Mouse (Mus musculus): Measurements from ENCODE around the gene Eml6. TPM values are rescaled to one million over a fixed set of nuclear protein-coding genes. Genes with fewer than 3 reads are reported as not detected.
"Not testable (repeated sequence)": the region's sequence is repeated elsewhere in the genome, so short reads cannot be mapped to it uniquely, and the experiment has no call there.

The Eml6 gene
- polyA plus RNA-seq, 1 experiment from 2014 or later, result 1.8 TPM

DNA sequence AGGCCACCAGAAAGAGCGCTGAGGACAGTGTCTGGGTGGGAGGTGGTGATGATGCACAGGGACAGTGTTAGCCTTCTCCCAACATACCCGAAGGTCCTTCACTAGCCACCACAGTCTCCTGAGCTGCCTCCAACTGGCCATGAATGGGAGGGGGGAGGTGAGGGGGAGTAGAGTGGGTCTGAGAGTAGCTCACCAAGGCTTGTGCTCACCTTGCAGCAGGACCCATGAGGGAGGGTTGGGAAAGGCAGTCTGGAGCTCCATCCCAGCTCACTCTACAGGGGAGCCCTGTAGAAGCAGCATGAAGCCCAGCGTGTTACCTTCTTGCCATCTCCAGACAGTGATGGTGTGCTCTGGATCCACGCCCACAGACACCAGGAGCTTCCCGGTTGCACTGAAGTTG, 267.2 kb downstream of the Eml6 start:
- Histone ChIP-seq H3K4me2 (ENCODE audit: low read depth, low read length) (no peak overlapping the region), H3K9me3 (ENCODE audit: control insufficient read depth, low read length) (no peaks in the 10 kb centered on the region), H3K4me1 (ENCODE audit: control insufficient read depth, insufficient read depth, low read length) (no peaks in the 10 kb centered on the region), H3K4me3 (ENCODE audit: low read depth, low read length) (no peak overlapping the region), H3K9ac (ENCODE audit: low read depth, low read length) (no peak overlapping the region), H3K27ac (replicated peaks; ENCODE audit: low read depth, low read length) (no peak overlapping the region), H3K36me3 (ENCODE audit: control insufficient read depth, insufficient read depth, low read length) (no peaks in the 10 kb centered on the region), H3K27me3 (replicated peaks; ENCODE audit: control insufficient read depth, insufficient read depth, low read length) (no peaks in the 10 kb centered on the region)
- DNase-seq (ENCODE audit: low spot score), result no peak
- ATAC-seq (ENCODE audit: low read depth), result no peak
- WGBS, result 92% methylated on average over 5 of the region's 5 CpGs

DNA sequence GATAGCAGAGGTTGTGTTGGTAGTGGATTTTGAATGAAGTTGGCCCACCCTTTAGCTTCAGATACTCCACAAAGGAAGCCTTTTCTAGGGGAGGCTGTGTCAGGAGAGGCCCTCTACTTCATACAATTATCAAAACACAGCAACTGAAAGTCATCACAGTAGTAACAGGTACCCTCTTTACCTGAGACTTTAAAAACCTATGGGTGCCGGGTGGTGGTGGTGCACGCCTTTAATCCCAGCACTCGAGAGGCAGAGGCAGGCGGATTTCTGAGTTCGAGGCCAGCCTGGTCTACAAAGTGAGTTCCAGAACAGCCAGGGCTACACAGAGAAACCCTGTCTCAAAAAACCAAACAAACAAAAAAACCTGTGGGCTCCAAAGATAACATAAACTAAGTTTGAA, 269.8 kb downstream of the Eml6 start:
- DNase-seq (ENCODE audit: low spot score); H3K27me3 ChIP-seq (replicated peaks; ENCODE audit: control insufficient read depth, insufficient read depth, low read length); ATAC-seq (ENCODE audit: low read depth); H3K4me1 ChIP-seq (ENCODE audit: control insufficient read depth, insufficient read depth, low read length); H3K27ac ChIP-seq (replicated peaks; ENCODE audit: low read depth, low read length); H3K36me3 ChIP-seq (ENCODE audit: control insufficient read depth, insufficient read depth, low read length); H3K4me2 ChIP-seq (ENCODE audit: low read depth, low read length); H3K9me3 ChIP-seq (ENCODE audit: control insufficient read depth, low read length); H3K4me3 ChIP-seq (ENCODE audit: low read depth, low read length); H3K9ac ChIP-seq (ENCODE audit: low read depth, low read length): not testable (repeated sequence)
- WGBS, result 96% methylated on average over 5 of the region's 5 CpGs

DNA sequence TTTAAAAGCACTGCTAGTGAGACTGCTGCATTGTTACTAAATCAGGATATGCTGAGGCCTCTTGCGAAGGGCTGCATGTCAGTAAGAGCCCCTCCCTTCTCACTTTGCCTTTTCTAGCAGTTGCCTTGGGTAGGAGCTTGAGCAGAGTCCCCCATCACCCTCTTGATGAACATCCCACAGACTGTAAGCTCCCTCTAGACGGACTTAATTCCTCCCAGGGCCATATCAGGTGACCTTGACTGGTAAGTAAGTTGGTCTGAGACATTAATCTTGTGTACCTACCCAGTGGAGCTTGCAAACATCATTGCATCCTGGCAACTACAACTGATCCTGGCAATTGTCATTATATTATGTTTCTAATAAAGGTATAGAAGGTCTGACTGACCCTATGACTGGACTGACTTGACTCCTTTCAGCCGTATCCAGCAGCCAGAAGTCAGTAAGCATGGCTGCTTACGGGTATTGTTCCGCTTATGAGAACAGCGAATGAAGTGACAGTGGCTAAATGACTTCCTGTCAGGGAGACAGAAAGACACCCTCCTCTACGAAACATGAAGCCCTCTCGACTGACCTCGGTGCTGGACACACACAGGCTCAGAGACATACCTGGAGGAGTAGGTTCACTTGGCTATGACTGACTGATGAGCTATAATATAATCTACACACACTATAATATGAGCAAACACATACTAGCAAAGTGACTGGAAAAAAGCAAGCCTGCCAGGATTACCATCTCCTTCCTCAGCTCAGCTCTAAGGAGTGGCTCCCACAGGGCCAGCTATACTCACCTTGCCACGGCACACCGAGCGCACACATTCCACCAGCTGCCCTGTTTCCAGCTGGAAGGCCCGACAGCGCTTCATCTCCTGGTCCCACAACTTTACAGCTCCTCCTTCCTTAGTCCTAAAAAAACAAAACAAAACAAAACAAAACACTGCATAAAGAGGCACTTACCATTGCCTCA, 273.9 kb downstream of the Eml6 start:
- Histone ChIP-seq H3K4me2 (ENCODE audit: low read depth, low read length) (no peak overlapping the region), H3K4me1 (ENCODE audit: control insufficient read depth, insufficient read depth, low read length) (no peaks in the 10 kb centered on the region), H3K4me3 (ENCODE audit: low read depth, low read length) (no peak overlapping the region), H3K9ac (ENCODE audit: low read depth, low read length) (no peak overlapping the region), H3K36me3 (ENCODE audit: control insufficient read depth, insufficient read depth, low read length) (peaks cover 10% of the 10 kb centered on the region), H3K27me3 (replicated peaks; ENCODE audit: control insufficient read depth, insufficient read depth, low read length) (no peaks in the 10 kb centered on the region), H3K9me3 (ENCODE audit: control insufficient read depth, low read length) (no peaks in the 10 kb centered on the region), H3K27ac (replicated peaks; ENCODE audit: low read depth, low read length) (no peak overlapping the region)
- 80% methylated on average over 14 of the region's 14 CpGs for WGBS
- DNase-seq (ENCODE audit: low spot score) (no peak), ATAC-seq (ENCODE audit: low read depth) (no peak)

DNA sequence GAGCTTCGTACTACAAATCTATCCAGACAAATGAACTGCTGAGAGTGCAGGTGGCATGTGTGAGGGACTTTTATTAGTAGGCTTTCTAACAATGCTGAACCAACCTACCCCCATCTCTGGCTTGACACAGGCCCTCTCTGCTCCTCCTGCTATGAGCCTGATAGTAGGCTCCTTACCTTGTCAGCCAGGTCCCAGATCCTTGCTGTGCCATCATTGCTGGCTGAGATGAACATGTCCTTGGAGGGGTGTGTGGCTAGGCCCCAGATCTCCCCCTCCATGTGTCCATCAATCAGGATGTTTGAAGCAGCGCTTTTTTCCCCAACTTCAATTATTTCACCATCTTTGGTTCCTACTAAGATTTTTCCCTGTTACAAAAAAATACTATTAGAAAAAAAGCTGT, 274.8 kb downstream of the Eml6 start:
- H3K36me3 ChIP-seq (ENCODE audit: control insufficient read depth, insufficient read depth, low read length), result peaks cover 19% of the 10 kb centered on the region
- H3K9ac ChIP-seq (ENCODE audit: low read depth, low read length), result no peak overlapping the region
- WGBS, result 92% methylated on average over 2 of the region's 2 CpGs
- no peak for DNase-seq (ENCODE audit: low spot score)
- ATAC-seq (ENCODE audit: low read depth), result no peak
- no peaks in the 10 kb centered on the region for H3K27me3 ChIP-seq (replicated peaks; ENCODE audit: control insufficient read depth, insufficient read depth, low read length)
- H3K4me2 ChIP-seq (ENCODE audit: low read depth, low read length), result no peak overlapping the region
- H3K4me1 ChIP-seq (ENCODE audit: control insufficient read depth, insufficient read depth, low read length), result no peaks in the 10 kb centered on the region
- H3K4me3 ChIP-seq (ENCODE audit: low read depth, low read length), result no peak overlapping the region
- no peaks in the 10 kb centered on the region for H3K9me3 ChIP-seq (ENCODE audit: control insufficient read depth, low read length)
- no peak overlapping the region for H3K27ac ChIP-seq (replicated peaks; ENCODE audit: low read depth, low read length)

DNA sequence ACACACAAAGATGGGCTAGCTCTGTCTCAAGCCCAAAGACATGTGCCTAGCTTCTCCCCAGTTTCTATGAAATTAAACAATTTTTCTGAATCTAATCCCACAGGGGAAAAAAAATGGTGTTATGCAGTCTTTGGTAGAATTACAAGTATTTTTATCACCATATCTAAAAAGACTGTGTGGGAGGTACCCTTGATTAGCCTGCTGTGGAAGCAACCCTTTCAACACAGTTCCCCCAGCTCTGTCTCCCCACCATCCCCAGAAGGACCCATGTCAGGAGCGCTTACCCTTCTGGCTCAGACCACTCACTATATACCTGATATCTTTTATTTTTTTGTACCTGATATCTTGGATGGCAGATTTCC, 276.4 kb downstream of the Eml6 start:
- Histone ChIP-seq H3K4me3 (ENCODE audit: low read depth, low read length) (no peak overlapping the region), H3K27me3 (replicated peaks; ENCODE audit: control insufficient read depth, insufficient read depth, low read length) (no peaks in the 10 kb centered on the region), H3K27ac (replicated peaks; ENCODE audit: low read depth, low read length) (no peak overlapping the region), H3K9ac (ENCODE audit: low read depth, low read length) (no peak overlapping the region), H3K4me2 (ENCODE audit: low read depth, low read length) (no peak overlapping the region), H3K36me3 (ENCODE audit: control insufficient read depth, insufficient read depth, low read length) (peaks cover 34% of the 10 kb centered on the region), H3K4me1 (ENCODE audit: control insufficient read depth, insufficient read depth, low read length) (no peaks in the 10 kb centered on the region), H3K9me3 (ENCODE audit: control insufficient read depth, low read length) (no peaks in the 10 kb centered on the region)
- DNase-seq (ENCODE audit: low spot score) (no peak), ATAC-seq (ENCODE audit: low read depth) (no peak)
- WGBS, result 100% methylated on average over 1 of the region's 1 CpGs

DNA sequence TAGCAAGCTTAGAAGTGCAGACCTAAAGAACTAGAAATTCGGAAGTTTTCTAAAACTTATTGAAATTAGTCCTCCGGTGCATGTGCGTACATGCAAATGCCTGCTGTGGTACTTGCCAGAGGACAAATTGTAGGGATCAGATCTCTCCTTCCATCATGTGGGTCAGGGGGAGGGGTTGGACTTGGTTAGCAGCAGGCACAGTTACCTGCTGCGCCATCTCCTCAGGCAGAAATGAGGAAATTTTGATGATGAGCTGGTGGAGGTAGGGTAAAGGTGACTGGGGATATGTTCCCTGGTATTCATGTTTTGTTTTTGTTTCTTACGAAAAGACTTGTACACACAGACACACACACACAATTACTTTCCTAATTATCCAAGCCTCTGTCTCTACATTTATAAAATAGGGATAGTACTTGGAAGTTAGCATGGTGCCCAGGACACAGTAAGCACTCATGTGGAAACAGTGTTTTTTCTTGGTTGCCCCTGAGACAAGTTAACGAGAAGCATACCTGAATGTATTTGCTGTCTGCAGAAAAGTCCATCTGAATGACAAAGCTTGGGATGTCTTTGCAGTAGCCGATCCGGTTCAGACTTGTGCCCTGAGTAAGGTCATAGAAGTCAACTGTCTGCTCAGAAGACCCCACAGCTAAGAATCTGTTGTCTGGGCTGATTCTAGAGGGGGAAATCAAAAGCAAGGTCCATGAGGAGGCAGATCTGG, 276.9 kb downstream of the Eml6 start:
- DNase-seq (ENCODE audit: low spot score), result no peak
- 83% methylated on average over 8 of the region's 8 CpGs for WGBS

DNA sequence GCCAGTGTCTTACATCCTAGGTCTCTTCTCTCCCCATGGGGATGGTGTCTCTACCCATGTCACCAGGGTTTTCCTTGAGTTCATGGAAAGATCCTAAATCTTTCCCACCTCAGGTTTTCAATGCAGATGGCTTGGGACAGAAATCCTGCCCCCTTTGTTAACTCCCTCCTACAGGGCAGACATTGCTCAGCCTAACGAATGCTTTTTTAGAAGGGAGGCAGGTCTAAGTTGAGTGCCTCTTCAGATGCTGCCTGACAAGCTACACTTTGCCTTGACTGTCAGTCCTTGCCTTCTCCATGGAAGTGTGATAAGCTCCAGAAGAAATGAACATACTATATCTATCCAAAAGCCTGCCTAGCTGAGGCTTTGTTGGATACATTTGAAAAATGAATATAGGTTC, 278.0 kb downstream of the Eml6 start:
- Histone ChIP-seq H3K4me1 (ENCODE audit: control insufficient read depth, insufficient read depth, low read length) (no peaks in the 10 kb centered on the region), H3K27ac (replicated peaks; ENCODE audit: low read depth, low read length) (no peak overlapping the region), H3K4me2 (ENCODE audit: low read depth, low read length) (no peak overlapping the region), H3K9me3 (ENCODE audit: control insufficient read depth, low read length) (no peaks in the 10 kb centered on the region), H3K27me3 (replicated peaks; ENCODE audit: control insufficient read depth, insufficient read depth, low read length) (no peaks in the 10 kb centered on the region), H3K4me3 (ENCODE audit: low read depth, low read length) (no peak overlapping the region), H3K9ac (ENCODE audit: low read depth, low read length) (no peak overlapping the region), H3K36me3 (ENCODE audit: control insufficient read depth, insufficient read depth, low read length) (peaks cover 47% of the 10 kb centered on the region)
- DNase-seq (ENCODE audit: low spot score), result no peak
- no peak for ATAC-seq (ENCODE audit: low read depth)
- WGBS, result 67% methylated on average over 1 of the region's 1 CpGs

More for the DNA sequence above, 276.9 kb downstream of the Eml6 start:
- Histone ChIP-seq H3K4me3 (ENCODE audit: low read depth, low read length) (no peak overlapping the region), H3K27ac (replicated peaks; ENCODE audit: low read depth, low read length) (no peak overlapping the region), H3K9me3 (ENCODE audit: control insufficient read depth, low read length) (no peaks in the 10 kb centered on the region), H3K27me3 (replicated peaks; ENCODE audit: control insufficient read depth, insufficient read depth, low read length) (no peaks in the 10 kb centered on the region), H3K9ac (ENCODE audit: low read depth, low read length) (no peak overlapping the region), H3K36me3 (ENCODE audit: control insufficient read depth, insufficient read depth, low read length) (peaks cover 39% of the 10 kb centered on the region), H3K4me2 (ENCODE audit: low read depth, low read length) (no peak overlapping the region), H3K4me1 (ENCODE audit: control insufficient read depth, insufficient read depth, low read length) (no peaks in the 10 kb centered on the region)
- ATAC-seq (ENCODE audit: low read depth), result no peak

DNA sequence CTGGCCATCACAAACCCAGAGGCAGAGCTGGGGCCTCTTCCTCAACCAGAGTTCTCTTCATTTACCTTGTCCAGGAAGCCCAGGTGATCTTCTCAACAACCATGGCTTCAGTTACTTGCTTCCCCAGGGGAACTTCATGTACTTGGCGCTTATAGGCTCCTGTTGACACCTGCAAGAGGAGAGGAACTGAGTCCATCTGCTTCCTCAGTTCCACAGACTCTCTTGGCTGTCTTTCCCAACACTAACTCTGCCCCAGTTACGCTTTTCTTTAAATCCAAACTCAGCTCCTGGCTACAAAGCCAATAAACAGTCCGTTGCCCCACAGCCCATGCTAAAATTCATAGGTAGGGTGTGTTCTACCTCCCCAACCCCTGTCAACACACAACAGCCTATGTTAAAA, 278.5 kb downstream of the Eml6 start:
- Histone ChIP-seq H3K27me3 (replicated peaks; ENCODE audit: control insufficient read depth, insufficient read depth, low read length) (no peaks in the 10 kb centered on the region), H3K36me3 (ENCODE audit: control insufficient read depth, insufficient read depth, low read length) (peaks cover 53% of the 10 kb centered on the region), H3K4me3 (ENCODE audit: low read depth, low read length) (no peak overlapping the region), H3K27ac (replicated peaks; ENCODE audit: low read depth, low read length) (no peak overlapping the region), H3K9ac (ENCODE audit: low read depth, low read length) (no peak overlapping the region), H3K4me1 (ENCODE audit: control insufficient read depth, insufficient read depth, low read length) (no peaks in the 10 kb centered on the region), H3K4me2 (ENCODE audit: low read depth, low read length) (no peak overlapping the region), H3K9me3 (ENCODE audit: control insufficient read depth, low read length) (no peaks in the 10 kb centered on the region)
- WGBS, result 98% methylated on average over 3 of the region's 3 CpGs
- ATAC-seq (ENCODE audit: low read depth) (no peak), DNase-seq (ENCODE audit: low spot score) (no peak)
